Mouse (Mus musculus): Measurements from ENCODE around the gene Kif3c.

DNA sequence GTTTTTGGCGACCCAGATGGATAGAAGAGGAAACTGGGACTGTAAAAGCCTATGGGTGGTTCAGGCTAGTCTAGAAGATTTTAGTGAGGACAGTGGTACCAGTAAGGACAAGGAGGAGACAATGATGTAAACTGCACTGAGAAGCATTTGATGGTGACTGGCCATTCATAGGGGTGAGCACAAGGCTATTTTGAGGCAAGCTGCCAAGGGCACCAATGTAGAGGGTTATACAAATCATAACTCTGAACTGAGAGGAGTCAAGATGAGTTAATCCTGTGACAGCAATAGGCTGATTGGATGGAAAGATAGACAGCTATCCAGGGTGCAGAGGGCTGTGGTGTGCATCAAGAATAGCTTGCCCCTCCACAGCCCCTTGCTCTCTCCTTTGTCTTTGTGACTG, 19.9 kb downstream of the Kif3c start:
- no peak for TF ChIP-seq CTCF (IDR thresholded peaks at IDR 0.05; ENCODE audit: borderline replicate concordance, insufficient read depth, low read length)
- no peak for TF ChIP-seq POLR2A (IDR thresholded peaks at IDR 0.05; ENCODE audit: low read depth, low read length)

Measured in embryonic fibroblast, embryonic 13.5 days (primary cell).